Mouse (Mus musculus) brain, embryonic 18.5 days (tissue): ENCODE data around the gene Ppp1r9a.
"Not testable (repeated sequence)": the region's sequence is repeated elsewhere in the genome, so short reads cannot be mapped to it uniquely, and the experiment has no call there.

ENCODE experiments used
- DNase-seq: peaks from one replicate; pipeline ENCODE4 v3.0.0-alpha.2; 2012; ENCODE audit warnings: low read depth, low spot score

Ppp1r9a gene

DNA sequence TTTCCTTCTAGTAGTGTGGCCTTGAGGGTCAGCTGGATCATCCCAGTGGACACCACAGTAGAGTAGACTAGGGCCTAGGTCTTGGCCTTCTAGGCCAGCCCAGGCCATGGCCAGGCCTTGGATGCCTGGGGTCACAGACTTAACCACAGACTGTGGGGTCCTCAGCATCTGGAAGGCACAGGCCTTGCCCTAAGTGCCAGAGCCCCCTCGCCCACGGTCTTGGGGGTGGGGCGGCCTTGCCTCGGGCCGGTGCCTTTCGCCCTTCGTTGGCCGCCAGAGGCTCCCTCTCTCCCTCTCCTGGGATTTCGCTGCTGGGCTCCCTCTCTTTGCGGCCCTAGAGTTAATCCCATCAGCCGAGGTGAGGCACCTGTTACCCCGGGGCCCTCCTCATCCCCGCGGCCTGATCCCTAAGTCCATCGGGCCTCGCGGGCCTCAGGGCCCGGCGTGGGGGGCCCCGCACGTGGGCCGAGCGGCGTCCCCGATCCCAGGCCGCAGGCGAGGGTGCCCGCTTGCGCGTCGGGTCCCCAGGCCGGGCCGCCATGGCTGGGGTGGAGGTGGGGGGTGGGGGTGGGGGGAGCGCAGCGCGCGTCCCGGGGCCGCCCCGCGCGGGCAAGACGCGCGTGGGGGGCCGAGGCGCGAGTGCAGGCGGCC lies at the start of gene Ppp1r9a:
TSS of gene Ppp1r9a (plus strand) at position 244 of the 651 bp plus-strand sequence.
- DNase-seq, result peak; percentile 39

DNA sequence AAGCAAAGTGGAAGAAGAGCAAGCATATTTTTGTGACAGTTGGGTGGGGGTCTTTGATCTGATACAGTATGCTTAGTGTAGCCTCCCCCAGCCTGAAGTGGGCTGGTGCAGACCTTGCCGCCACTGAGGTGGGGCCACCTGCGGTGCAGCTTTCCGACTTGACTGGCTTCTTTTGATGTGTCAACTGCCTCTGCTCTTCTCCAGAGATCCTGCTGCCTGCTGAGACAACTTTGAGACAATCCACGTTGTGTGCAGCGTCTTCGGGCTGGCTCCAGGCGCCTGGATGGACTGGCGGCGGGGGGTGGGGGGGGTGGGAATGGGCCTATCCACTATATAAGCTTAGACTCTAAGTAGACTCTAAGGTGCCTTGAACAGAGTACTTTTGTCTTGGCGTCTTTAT lies 47.5 kb upstream of the Ppp1r9a start:
- no peak for DNase-seq

DNA sequence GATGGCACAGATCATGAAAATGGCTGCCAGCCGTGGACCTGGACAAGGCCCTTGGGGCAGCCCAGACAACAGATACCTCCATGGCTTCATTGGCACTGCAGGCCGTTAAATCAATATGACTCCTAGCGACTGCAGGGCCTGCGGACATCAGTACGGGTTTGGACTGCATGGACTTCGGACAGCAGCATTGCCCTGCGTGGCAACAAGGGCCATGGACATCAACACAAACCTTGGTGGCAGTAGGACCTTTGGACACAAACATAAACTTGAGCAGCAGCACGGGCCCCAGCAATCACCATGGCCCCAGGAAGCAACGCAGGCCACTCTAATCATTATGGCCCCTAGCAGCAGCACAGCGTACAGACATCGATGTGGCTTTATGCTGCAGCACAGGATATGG lies 45.8 kb upstream of the Ppp1r9a start:
- DNase-seq, result no peak

GRCm38 (mm10) chr6:4884316-4884715 lies 18.4 kb upstream of the Ppp1r9a start:
- no peak for DNase-seq

- no peak for DNase-seq
Observed at GRCm38 (mm10) chr6:4889544-4889943, 13.2 kb upstream of the Ppp1r9a start.

DNA sequence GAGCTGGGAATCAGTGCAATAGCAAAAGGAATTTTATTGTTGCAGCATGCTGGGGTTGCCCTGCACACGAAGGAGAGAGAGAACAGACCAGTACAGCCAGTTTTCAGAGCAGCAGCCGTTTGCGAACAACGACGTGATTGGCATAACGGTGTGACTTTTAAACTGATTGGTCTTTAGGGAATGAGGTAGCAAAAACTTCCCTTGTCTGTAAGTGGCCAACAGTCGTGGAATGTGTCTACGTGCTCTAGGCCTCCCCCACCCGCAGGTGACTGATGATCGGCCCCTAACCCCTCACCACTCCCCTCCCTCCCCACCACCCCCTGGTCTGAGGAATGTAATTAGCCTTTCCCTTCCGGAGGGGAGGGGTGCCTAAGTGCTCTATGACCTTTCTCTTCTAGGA lies 10.3 kb upstream of the Ppp1r9a start:
- DNase-seq, result no peak

DNA sequence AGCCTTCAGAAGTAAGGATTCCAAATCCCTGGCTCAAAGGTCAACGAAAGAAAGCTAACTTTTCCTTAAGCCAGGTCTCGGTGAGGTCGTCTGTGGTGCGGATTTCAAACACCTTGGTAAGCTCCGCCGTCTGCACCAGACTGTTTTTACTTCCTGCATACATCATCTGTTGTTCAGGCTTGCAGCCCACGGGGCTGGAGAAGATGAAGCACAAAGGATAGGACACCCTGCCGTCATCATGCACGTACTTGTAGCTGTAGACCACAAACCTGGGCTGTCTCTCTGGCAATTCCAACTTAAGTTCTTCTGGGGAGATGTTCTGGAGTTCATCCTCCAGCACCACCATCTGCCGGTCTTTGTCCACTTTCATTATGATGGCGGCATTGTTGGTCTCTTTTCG lies 9.4 kb upstream of the Ppp1r9a start:
- not testable (repeated sequence) for DNase-seq

- no peak for DNase-seq
Observed at GRCm38 (mm10) chr6:4899906-4900305, 2.8 kb upstream of the Ppp1r9a start.

- peak; percentile 18 for DNase-seq
Observed at GRCm38 (mm10) chr6:4903325-4904054, 773 bp downstream of the Ppp1r9a start.

- peak; percentile 20 for DNase-seq
Observed at GRCm38 (mm10) chr6:4904055-4904450, 1.3 kb downstream of the Ppp1r9a start.

GRCm38 (mm10) chr6:4910042-4910634 lies 7.4 kb downstream of the Ppp1r9a start:
- DNase-seq, result no peak

DNA sequence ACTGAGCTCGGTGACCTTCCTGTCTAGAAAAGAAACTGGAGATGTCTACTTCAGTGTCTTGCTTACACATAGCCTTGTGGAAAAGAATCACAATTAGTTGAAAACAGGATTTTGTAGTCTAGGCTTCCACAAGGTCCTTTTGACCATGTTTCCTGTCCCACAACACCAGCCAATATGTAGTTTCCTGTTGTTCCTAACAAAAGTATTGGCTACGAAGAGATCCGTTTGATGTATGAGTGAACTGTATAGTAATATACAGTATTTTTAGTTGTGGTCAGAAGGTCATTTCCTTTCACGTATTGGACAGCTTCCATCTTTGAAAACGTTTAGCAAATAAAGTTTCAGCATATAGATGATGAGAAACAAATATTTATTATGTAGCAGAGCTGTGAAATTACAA lies 15.8 kb downstream of the Ppp1r9a start:
- no peak for DNase-seq

DNA sequence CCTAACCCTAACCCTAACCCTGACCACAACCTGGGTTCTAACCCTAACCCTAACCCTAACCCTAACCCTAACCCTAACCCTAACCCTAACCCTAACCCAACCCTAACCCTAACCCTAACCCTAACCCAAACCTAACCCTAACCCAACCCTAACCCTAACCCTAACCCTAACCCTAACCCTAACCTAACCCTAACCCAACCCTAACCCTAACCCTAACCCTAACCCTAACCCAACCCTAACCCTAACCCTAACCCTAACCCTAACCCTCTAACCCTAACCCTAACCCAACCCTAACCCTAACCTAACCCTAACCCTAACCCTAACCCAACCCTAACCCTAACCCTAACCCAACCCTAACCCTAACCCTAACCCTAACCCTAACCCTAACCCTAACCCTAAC lies 21.1 kb downstream of the Ppp1r9a start:
- not testable (repeated sequence) for DNase-seq

- DNase-seq, result no peak
Observed at GRCm38 (mm10) chr6:4925966-4926687, 23.4 kb downstream of the Ppp1r9a start.

DNA sequence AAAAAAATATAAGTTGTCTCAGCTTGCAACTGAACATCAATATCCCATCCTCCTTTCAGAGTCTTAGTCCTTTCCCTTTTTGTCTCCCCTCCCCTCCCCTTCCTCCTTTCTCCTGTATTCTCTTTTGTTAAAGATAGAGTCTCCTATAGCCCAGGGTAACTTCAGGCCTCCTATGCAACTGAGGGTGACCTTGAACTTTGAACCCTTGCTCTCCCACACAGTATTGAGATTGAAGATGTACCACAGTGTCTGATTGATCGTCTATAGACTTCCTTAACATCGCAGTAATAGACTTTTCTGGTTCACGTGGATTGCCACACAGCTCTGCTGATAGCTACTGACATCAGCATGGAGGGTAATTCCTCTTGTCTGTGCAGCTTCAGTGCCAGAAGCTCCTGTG lies 27.6 kb downstream of the Ppp1r9a start:
- DNase-seq, result no peak

DNA sequence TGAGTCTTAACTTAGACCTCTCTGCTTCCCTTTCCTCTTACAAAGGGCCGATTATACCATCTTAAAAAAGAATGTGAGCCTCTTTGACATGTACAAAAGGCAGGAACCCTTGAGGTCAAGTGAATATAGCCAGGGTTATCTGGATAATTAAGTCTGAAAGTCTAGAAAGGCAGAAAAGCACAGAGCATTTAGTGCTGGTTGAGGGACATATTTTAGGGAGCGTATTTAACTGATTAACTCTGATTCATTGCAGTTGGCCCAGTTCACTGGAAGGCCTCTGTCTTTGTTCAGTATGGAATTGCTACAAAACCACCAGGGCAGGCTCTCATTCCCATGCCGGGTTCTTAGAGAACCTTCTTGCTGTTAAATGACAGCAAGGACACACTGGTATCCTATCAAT lies 36.2 kb downstream of the Ppp1r9a start:
- no peak for DNase-seq

GRCm38 (mm10) chr6:4940086-4940485 lies 37.4 kb downstream of the Ppp1r9a start:
- DNase-seq, result no peak

- DNase-seq, result peak; percentile 16
Observed at GRCm38 (mm10) chr6:4940639-4941038, 37.9 kb downstream of the Ppp1r9a start.

DNA sequence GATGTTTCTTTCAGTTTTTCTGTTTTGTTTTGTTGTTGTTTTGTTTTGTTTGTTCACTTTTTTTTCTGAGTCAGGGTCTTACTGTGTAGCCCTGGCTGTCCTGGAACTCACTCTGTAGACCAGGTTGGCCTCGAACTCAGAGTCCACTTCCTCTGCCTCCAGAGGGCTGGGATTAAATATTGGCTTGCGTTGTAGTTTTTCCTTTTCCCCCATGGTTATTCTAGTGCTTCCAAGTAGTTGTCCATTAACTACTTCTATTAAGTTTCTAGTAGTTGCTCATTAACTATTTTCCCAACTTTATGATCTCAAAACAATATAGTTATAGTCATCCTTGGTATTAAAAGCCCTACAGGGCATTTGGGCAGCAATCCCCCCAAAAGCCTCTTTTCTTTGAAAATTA lies 41.1 kb downstream of the Ppp1r9a start:
- no peak for DNase-seq

GRCm38 (mm10) chr6:4948056-4948455 lies 45.3 kb downstream of the Ppp1r9a start:
- no peak for DNase-seq

GRCm38 (mm10) chr6:4949701-4950100 lies 47.0 kb downstream of the Ppp1r9a start:
- no peak for DNase-seq

- DNase-seq, result no peak
Observed at GRCm38 (mm10) chr6:4953028-4953719, 50.5 kb downstream of the Ppp1r9a start.
